Mouse (Mus musculus): ENCODE measurements around the gene Rdm1.
A peak's percentile ranks its signal among the peaks of the same experiment; 100 is the strongest.

The Rdm1 gene

DNA sequence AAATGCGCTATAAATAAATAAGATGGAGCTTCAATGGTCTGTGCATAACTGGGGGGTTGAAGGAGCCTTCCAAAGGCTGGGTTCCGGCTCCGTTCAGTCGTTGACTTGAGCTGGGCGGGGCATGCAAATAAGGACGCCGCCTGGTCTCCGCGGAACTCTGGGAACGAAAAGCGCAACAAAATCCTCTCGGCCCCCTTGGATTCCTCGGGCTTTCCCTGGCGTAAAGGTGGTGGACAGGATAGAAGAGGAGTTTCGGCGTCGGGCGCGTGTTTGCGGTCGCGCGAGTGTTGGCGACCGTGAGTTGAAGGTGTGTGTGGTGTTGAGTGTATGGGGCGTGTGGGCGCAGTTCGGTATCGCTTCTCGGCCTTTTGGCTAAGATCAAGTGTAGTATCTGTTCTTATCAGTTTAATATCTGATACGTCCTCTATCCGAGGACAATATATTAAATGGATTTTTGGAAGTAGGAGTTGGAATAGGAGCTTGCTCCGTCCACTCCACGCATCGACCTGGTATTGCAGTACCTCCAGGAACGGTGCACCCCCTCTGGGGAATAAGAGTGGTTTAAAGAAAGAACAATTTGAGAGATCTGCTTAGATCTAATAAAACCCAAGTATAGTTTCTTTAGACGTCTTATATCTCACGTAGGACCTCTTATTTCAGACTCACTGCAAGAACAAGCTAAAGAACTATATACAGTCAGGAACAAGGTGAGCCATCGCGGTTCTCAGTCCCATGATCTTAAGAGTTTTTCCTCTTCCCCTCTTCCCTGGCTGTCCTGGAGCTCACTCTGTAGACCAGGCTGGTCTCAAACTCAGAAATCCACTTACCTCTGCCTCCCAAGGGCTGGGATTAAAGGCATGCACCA is 31.1 kb downstream of the Rdm1 start:
- peak; percentile 83 for DNase-seq

DNA sequence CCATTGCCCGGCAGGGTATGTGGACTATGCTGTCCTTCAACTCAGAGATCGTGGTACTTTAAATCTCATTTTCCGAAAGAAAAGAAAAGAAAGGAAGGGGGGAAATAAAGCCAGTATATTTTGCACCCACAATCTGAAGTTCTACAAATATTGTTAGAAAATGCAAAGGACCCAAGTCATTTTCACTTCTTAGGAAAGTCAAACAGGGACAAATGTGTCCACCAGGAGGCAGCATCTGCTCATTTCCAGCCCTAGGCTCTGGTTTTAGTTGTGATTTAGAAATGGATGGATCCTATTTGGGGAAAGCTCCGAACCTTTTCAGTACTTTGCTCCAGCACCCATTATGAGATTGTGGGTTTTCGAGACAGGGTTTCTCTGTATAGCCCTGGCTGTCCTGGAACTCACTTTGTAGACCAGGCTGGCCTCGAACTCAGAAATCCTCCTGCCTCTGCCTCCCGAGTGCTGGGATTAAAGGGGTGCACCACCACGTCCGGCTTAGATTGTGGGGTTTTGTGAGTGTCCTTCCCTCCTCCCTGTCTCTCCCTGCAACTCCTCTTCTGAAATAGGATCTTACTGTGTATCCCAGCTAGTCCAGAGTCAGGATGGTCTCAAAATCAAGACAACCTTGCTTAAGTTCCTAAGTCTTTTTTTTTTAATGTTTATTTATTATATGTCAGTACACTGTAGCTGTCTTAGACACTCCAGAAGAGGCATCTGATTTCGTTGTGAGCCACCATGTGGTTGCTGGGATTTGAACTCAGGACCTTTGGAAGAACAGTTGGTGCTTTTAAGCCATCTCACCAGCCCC is 32.0 kb downstream of the Rdm1 start:
- peak; percentile 51 for DNase-seq

DNA sequence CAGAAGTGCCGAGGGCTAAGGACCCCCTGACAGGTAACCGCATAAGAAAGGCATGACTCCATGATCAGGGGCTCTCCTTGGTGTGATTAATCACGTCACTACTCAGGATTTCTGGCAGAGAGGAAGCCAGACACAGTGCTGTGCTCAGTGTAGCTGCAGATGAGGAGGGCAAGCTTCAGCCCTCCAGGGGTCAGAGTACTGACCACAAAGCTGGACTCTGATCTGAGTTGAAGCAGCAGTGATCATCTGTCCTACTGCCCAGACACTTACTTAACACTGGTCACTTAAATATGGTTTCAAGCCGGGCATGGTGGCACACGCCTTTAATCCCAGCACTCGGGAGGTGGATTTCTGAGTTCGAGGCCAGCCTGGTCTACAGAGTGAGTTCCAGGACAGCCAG is 34.2 kb downstream of the Rdm1 start:
- no peak for DNase-seq

- no peak for DNase-seq
These were observed 34.8 kb downstream of the Rdm1 start for GRCm38 (mm10) chr11:101661786-101662185.

DNA sequence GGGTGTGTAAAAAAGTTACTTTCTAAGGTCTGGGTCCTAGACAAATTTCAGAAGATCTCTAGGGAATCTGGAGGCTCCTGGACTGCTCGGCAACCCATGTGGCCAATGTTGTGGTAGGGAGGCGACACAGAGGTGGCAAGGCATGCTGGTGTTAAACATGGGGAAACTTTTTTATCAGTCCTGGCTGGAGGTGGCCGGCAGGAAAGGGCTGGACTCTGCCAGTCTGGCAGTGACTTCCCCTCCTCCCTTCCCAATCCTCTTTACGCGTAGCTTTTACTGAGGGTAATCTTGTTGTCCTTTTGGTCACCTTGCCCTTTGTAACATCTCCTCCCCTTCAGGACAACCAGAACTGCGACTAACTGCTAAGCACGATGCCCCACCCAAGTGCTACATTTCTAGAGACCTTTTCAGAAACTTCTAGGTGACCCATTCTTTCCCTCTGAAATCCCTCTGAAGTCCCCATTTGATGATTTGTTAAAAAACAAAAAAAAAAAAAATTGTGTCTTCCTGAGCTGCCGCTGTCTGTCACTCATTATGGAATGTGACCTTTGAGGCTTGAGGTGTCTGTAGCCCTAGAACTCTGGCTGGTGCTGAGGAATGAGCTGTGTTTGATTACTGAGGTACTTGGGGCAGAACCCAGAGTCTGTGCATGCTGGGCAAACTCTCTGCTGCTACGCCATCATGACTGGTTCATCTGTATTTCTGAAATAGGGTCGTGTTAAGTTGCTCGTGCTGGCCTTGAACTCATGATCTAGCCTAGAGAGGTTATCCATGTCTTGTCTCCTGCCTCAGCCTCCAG is 36.4 kb downstream of the Rdm1 start:
- no peak for DNase-seq

DNA sequence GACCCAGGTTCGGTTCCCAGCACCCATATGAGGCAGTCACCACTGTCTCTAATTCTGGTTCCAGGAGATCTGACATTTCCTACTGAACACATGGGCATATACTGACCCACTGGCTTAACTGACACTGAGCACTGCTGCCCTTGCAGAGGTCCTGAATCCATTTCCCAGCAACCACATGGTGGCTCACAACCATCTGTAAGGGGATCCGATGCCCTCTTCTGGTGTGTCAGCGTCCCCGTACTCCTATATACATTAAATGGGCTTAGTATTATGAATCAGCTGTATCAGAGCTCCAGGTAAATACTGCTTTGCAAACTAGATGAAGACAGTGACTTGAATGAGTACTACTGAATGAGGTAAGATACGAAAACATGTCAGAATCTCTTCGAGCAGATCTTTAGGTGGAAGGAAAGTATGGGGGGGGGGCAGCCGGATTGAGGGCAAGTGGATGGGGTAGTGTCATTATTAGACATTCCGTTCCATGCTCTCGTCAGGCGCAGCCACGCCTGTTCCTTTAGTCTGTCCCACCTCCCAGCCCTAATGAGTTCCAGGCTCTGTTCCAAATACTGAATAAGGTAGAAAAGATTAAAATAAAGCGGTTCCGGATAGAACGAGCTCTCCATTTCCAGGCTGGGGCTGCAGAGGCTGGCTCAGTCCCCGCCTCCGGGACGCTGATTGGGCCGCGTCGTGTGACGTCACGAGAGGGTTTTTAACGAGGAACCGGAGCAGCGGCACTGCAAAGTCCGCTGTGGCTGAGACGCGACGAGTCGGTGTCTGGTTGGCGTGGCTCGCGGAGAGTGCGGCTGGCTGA is 38.0 kb downstream of the Rdm1 start, which contains the start of gene Arl4d:
Arl4d (plus strand) TSS at position 717 of the 811 bp plus-strand sequence.
- peak; percentile 95 for DNase-seq

DNA sequence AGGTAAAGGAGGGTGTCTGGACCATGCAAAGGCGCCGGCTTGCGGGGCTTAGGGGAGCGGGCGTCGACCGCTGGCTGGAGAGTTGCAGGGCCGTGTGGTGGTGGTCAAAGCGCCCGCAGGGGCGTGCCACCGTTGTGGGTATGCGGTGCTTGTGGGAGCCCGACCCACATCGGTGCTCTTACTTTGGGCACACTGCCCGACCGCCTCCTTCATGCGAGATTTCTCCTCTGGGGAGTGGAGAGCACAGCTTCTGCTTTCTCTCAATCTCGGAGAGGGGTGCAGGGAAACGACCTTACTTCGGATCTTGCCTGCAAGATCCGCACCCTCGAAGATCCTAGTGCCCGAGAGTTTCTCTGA is 38.6 kb downstream of the Rdm1 start:
- no peak for DNase-seq

- DNase-seq: no peak
These were observed 39.8 kb downstream of the Rdm1 start for GRCm38 (mm10) chr11:101666626-101667345.

DNA sequence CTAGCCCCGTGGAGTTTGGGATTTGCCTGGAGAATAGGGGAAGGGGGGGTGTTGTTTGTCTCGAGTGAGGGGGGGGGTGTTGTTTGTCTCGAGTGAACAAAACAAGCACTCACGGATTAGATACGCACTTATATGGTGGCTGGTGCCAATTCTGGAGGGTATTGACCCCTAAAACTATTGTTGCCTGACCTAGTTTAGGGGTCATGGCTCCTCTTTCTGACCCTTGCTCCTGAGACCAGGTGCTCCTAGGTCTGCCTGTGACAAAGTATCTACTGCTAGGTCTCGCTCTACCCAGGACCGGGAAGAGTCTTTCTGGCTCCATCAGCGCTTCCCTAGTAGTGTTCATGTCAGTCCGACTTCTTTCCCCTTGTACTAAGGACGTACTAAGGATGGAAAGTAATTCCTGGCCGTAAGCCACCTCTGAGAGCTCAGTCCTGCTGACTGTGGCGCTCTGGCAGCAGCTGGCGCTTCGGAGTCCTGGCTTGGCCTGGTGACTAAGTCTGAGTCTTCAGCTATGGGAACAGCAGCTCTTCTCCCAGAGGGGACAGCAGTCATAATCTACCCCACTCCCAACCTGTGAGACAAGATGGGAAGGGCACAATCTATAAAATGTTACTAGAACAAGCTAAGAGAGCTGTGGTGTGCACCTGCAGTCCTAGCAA is 41.0 kb downstream of the Rdm1 start:
- DNase-seq: no peak

DNA sequence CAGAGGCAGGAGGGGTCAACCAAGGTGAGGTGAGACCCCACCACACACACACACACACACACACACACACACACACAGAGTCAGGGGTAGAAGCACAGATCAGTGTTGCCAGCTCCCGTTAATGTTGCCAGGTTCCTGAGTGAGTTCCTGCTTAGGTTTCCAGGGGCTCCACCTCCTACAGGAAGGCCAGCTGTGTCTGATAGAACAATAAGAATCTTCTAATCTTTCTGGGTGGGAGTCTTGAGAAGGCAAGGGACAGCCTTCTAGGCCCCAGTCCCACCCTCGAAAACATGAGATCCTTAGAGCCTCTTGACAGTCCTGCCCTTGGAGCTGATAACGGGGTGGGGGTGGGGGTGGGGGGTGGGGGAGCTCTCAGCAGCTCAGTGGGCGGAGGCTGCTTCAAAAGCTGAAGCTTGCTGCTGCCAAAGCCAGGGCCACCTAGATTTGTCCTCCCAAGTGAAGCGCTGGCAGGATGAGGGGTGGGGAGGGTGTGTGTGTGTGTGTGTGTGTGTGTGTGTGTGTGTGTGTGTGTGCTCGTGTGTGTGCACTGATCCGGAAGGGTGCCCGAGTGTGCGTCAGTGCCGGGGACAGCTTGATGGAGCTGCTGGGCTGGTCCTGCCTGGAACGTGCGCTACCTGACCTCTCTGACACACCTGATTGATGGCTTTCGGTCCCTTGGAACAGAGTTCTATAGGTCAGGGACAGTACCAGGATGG is 41.7 kb downstream of the Rdm1 start:
- DNase-seq: no peak

- DNase-seq: no peak
These were observed 43.3 kb downstream of the Rdm1 start for GRCm38 (mm10) chr11:101670334-101670733.

DNA sequence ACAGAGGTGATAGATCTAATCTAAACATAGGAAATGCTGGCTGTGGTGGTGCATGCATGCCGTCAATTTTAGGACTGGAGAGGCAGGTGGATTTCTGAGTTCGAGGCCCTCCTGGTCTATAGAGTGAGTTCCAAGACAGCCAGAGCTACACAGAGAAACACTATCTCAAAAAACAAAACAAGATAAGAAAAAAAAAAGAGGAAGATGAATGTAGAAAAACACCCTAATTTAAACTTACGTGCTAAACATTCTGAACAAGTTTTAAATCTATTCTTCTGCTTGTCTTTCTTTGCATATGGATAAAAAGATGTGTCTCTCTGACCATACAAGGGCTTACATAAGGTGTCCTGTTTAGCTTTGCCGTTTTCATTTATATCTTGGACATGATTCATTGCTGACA is 44.3 kb downstream of the Rdm1 start:
- DNase-seq: no peak

DNA sequence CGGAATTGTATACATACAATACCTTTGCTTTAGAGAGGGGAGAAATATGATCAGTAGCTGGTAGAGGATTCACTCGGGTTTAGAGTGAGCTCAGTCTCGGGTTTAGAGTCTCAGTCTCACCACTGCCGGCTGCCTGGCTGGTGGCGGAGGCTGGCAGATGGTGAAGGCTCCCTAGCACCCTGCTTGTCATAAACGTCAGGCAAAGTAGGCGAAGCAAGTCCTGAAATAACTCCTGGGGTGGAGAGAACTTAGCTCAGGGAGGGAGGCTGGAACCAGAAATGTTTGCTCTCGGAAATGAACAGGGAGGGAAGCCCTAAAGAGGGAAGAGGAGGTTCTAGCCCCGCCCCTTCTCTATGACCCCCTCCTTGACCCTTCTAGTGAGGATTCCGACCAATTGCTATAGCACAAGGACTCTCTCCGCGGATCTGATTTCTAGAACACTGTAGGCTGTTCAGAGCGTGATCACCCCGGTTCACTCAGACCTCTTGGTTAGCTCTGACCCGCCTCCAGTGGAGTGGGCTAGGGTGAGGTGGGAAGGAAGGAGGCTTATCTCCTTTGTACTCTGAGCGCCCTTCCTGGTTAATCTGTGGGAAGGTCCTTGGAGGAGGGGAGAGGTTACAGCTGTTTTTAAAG is 46.1 kb downstream of the Rdm1 start:
- DNase-seq: no peak

DNA sequence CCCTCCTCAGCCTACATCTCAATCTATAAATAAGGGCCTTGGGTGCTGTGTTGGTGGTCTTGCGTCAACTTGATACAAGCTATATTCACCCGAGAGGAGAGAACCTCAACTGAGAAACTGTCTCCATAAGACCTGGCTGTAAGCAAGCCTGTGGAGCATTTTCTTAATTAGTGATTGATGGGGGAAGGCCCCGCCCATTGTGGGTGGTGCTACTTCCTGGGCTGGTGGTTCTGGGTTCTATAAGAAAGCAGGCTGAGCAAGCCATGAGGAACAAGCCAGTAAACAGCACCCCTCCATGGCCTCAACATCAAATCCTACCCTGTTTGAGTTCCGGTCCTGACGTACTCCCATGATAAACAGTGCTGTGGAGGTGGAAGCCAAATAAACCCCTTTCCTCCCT is 47.1 kb downstream of the Rdm1 start:
- DNase-seq: no peak

GRCm38 (mm10) chr11:101675349-101675748 is 48.4 kb downstream of the Rdm1 start:
- DNase-seq: no peak

DNA sequence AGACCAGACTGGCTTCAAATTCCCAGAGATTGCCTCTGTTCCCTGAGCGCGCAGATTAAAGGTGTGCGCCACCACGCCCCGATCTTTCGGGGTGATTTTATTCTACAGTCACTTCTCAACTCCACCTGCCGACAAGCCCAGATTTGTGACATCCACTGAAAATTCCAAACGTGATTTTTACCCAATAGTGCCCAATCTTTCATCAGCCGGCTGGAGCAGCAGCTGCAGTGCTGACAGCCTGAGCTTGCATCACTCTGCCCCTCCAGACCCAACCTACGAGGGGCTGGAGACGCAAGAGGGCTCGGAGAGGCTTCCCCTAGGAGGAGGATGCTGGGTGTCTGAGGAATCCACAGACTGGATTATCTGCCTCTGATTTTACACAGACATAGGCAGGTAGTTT is 50.7 kb downstream of the Rdm1 start:
- no peak for DNase-seq

- no peak for DNase-seq
These were observed 51.8 kb downstream of the Rdm1 start for GRCm38 (mm10) chr11:101678770-101679169.

- no peak for DNase-seq
These were observed 52.9 kb downstream of the Rdm1 start for GRCm38 (mm10) chr11:101679907-101680306.

DNA sequence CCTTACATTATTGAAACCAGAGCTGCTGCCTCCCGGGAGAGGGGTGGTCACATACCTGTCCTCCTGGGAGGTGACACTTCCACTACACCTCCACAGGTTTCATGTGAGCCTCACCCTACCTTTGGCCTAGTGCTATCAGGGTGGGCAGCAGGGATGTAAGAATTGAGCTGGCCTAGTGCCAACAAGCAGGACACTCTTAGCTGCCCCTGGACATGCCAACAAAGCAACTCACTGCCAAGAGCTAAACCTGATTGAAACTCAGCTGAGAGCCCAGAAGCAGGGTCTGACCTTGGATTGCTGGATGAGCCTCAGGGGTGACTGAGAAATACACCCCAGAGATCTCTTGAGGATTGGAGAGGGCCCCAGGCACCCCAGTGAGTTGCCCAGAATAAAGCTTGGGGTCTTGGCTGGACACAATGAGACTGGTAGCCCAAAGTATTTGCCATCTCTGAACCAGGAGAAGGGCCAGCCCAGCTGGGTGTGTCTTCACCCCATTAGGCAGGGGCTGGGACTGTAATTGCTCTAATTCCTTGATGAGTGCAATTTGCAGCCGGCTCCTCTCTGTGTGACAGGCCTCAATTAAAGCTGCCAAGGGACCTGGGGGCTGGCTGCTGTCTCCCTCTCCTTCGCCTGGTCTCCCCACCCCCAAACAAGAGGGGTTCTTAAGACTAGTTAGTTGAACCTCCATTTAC is 53.8 kb downstream of the Rdm1 start:
- no peak for DNase-seq

Data from thymus, postnatal 25 days (tissue).